Mouse (Mus musculus) liver, embryonic 14.5 days (tissue): ENCODE results near the gene Capn5.

Source experiments
- CTCF ChIP-seq: IDR thresholded peaks from 2 replicates; pipeline ENCODE4 v1.5.1; 2016; ENCODE audit warnings: antibody characterized with exemption, low read depth, control low read depth
- EP300 ChIP-seq: IDR thresholded peaks from 2 replicates; pipeline ENCODE4 v1.6.1; 2016; ENCODE audit warnings: antibody characterized with exemption, low read depth

GRCm38 (mm10) chr7:98145402-98145801, 32.7 kb downstream of the Capn5 start, which contains the start of gene Omp:
- TF ChIP-seq EP300 (no peak), CTCF (no peak)
